Mouse (Mus musculus) heart, adult 2 months (tissue): ENCODE measurements around the gene Rab11b.

Source experiments
- CTCF ChIP-seq: fragments of 200-600 bp; IDR thresholded peaks from 2 replicates; pipeline ENCODE4 v1.8.1; 2022; ENCODE audit warnings: antibody characterized with exemption, mild to moderate bottlenecking, moderate library complexity
- EP300 ChIP-seq: fragments of 200-500 bp; IDR thresholded peaks from 2 replicates; pipeline ENCODE4 v1.6.1; 2011; ENCODE audit warnings: low read depth, low read length, control low read depth; ENCODE audit not compliant: insufficient read depth
- POLR2A ChIP-seq: fragments of 200-500 bp; IDR thresholded peaks from 2 replicates; pipeline ENCODE4 v1.6.1; 2011; ENCODE audit warnings: mild to moderate bottlenecking, low read depth, low read length, control low read depth; ENCODE audit not compliant: insufficient read depth

DNA sequence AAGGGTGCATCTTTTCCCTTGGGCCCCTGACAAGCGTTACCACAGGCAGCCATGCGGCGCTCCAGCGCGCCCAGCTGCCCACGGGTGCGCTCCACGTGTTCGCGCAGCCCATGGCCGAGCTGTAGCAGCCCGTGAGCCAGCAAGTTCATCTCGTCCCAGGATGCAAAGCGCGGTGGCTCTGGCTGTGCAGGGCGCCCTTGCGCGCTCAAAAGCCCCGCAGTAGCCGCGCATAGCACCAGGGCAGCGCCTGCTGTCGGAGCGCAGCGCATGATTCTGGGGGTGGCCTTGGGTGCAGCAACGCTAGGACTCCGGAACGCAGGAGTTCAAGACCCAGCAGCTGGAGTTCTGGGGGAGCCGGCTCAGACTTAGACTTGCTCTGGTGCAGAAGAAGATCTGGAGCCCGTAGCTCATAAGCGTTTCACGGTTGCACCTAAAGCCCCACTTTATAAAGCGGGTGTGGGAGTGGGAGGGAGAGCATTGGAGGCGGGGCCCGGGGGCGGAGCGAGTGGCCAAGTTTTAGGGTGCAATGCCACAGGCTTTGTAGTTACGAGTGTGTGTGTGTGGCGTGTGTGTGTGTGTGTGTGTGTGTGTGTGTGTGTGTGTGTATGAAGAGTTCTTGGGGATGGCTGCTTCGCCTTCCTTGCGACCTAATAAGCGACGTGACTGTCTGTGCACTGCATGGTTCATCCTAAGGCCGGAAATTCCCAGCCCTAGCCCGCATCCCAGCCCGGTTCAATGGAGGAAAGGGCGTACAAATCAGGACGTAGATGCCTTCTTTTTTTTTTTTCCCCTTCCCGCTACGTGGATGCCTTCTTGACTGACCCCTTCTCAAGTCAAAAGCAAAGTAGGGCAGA lies 21.0 kb upstream of the Rab11b start, which contains the start of gene Angptl4:
- TF ChIP-seq CTCF: peak; percentile 34
- TF ChIP-seq EP300: 0 out of 2 replicates have a peak, but pooled peaks have one; percentile 56
- TF ChIP-seq POLR2A: peak; percentile 63; the same call in 1 of the 2 replicates
